Mouse (Mus musculus): Measurements from ENCODE around the gene Cfap61. TPM values are rescaled to one million over a fixed set of nuclear protein-coding genes. Genes with fewer than 3 reads are reported as not detected.

Cfap61 gene
- total and polyA plus RNA-seq, 2 experiments from 2014 or later, result 0.46 to 0.68 TPM

DNA sequence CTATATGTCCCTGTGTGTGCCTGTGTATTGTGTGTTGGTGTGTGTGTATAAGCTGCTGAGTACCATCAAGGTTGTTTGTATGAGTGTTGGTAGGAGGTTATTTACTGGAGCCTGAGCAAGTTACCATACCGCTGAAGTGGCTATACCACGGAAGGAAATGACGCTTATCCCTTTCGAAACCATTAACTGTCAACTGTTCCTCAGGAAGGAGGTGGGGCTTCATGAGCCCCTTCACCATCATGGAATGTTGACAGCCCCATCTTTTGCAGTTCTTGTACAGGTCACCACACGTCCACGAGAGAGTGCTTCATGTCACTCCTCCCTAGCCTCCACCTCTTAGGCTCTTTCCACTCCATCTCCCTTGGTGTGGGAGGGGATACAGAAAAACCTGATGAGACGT lies 263.4 kb downstream of the Cfap61 start:
- DNase-seq (ENCODE audit: low spot score), result no peak

GRCm38 (mm10) chr2:146210968-146211367 lies 276.4 kb downstream of the Cfap61 start:
- H3K9ac ChIP-seq (replicated peaks; ENCODE audit: low read depth, low read length), result no peak overlapping the region
- no peak overlapping the region for H3K27ac ChIP-seq (ENCODE audit: low read depth)
- TF ChIP-seq CTCF (IDR thresholded peaks at IDR 0.05; ENCODE audit: low read depth) (no peak), EP300 (IDR thresholded peaks at IDR 0.05; ENCODE audit: low read depth) (no peak)
- no peak overlapping the region for H3K4me3 ChIP-seq (ENCODE audit: low read depth, low read length)
- DNase-seq (ENCODE audit: low spot score) (no peak), ATAC-seq (ENCODE audit: insufficient read depth, low read depth) (no peak)
- H3K36me3 ChIP-seq (replicated peaks; ENCODE audit: control insufficient read depth, insufficient read depth, low read length), result no peaks in the 10 kb centered on the region
- H3K4me2 ChIP-seq (ENCODE audit: low read depth, low read length), result no peak overlapping the region
- no peaks in the 10 kb centered on the region for H3K9me3 ChIP-seq (replicated peaks; ENCODE audit: control insufficient read depth, low read length)
- WGBS, result 40% methylated on average over 4 of the region's 4 CpGs
- H3K4me1 ChIP-seq (ENCODE audit: control insufficient read depth, insufficient read depth), result no peaks in the 10 kb centered on the region
- peaks cover 25% of the 10 kb centered on the region for H3K27me3 ChIP-seq (ENCODE audit: control insufficient read depth, insufficient read depth, low read length)

More for the DNA sequence above, 263.4 kb downstream of the Cfap61 start:
- no peak for ATAC-seq (ENCODE audit: insufficient read depth, low read depth)
- H3K4me3 ChIP-seq (ENCODE audit: low read depth, low read length), result no peak overlapping the region
- H3K4me1 ChIP-seq (ENCODE audit: control insufficient read depth, insufficient read depth), result no peaks in the 10 kb centered on the region
- no peaks in the 10 kb centered on the region for H3K9me3 ChIP-seq (replicated peaks; ENCODE audit: control insufficient read depth, low read length)
- no peak for TF ChIP-seq EP300 (IDR thresholded peaks at IDR 0.05; ENCODE audit: low read depth)
- TF ChIP-seq CTCF (IDR thresholded peaks at IDR 0.05; ENCODE audit: low read depth), result no peak
- H3K4me2 ChIP-seq (ENCODE audit: low read depth, low read length), result no peak overlapping the region
- H3K27ac ChIP-seq (ENCODE audit: low read depth), result no peak overlapping the region
- H3K9ac ChIP-seq (replicated peaks; ENCODE audit: low read depth, low read length), result no peak overlapping the region
- no peaks in the 10 kb centered on the region for H3K36me3 ChIP-seq (replicated peaks; ENCODE audit: control insufficient read depth, insufficient read depth, low read length)
- H3K27me3 ChIP-seq (ENCODE audit: control insufficient read depth, insufficient read depth, low read length), result no peaks in the 10 kb centered on the region
- WGBS, result 45% methylated on average over 7 of the region's 7 CpGs

DNA sequence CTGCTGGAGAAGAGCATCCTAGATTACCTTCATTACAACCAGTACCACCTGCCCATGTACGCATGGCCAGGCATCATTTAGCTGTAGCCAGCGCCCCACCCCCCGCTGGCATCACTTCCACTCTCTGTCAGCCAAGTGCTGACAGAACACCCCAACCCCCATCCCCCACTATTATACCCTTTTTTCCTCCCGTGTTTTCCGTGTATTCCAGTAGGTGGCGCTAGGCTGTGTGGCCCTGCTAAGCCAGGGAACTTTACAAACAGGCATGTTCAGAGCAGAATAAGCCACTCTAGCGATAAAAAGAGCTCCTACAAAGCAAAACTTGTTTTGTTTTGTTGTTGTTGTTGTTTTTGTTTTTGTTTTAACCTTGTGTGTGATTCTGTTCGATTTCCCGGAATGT lies 280.1 kb downstream of the Cfap61 start:
- Histone ChIP-seq H3K9ac (replicated peaks; ENCODE audit: low read depth, low read length) (no peak overlapping the region), H3K4me1 (ENCODE audit: control insufficient read depth, insufficient read depth) (no peaks in the 10 kb centered on the region), H3K27ac (ENCODE audit: low read depth) (no peak overlapping the region), H3K4me3 (ENCODE audit: low read depth, low read length) (no peak overlapping the region), H3K36me3 (replicated peaks; ENCODE audit: control insufficient read depth, insufficient read depth, low read length) (no peaks in the 10 kb centered on the region), H3K4me2 (ENCODE audit: low read depth, low read length) (no peak overlapping the region), H3K9me3 (replicated peaks; ENCODE audit: control insufficient read depth, low read length) (no peaks in the 10 kb centered on the region), H3K27me3 (ENCODE audit: control insufficient read depth, insufficient read depth, low read length) (peaks cover 59% of the 10 kb centered on the region)
- TF ChIP-seq EP300 (IDR thresholded peaks at IDR 0.05; ENCODE audit: low read depth), result no peak
- peak; percentile 93 for TF ChIP-seq CTCF (IDR thresholded peaks at IDR 0.05; ENCODE audit: low read depth)
- DNase-seq (ENCODE audit: low spot score), result peak; percentile 35
- 4% methylated on average over 9 of the region's 9 CpGs for WGBS
- ATAC-seq (ENCODE audit: insufficient read depth, low read depth), result peak; percentile 72

- Histone ChIP-seq H3K27ac (ENCODE audit: low read depth) (no peak overlapping the region), H3K9ac (replicated peaks; ENCODE audit: low read depth, low read length) (no peak overlapping the region), H3K27me3 (ENCODE audit: control insufficient read depth, insufficient read depth, low read length) (peaks cover 75% of the 10 kb centered on the region), H3K4me2 (ENCODE audit: low read depth, low read length) (no peak overlapping the region), H3K9me3 (replicated peaks; ENCODE audit: control insufficient read depth, low read length) (no peaks in the 10 kb centered on the region), H3K36me3 (replicated peaks; ENCODE audit: control insufficient read depth, insufficient read depth, low read length) (no peaks in the 10 kb centered on the region), H3K4me1 (ENCODE audit: control insufficient read depth, insufficient read depth) (peaks cover 5% of the 10 kb centered on the region), H3K4me3 (ENCODE audit: low read depth, low read length) (no peak overlapping the region)
- WGBS, result 27% methylated on average over 14 of the region's 14 CpGs
- no peak for ATAC-seq (ENCODE audit: insufficient read depth, low read depth)
- TF ChIP-seq EP300 (IDR thresholded peaks at IDR 0.05; ENCODE audit: low read depth), result no peak
- TF ChIP-seq CTCF (IDR thresholded peaks at IDR 0.05; ENCODE audit: low read depth), result no peak
- no peak for DNase-seq (ENCODE audit: low spot score)
Observed at GRCm38 (mm10) chr2:146216111-146217064, 281.8 kb downstream of the Cfap61 start.

DNA sequence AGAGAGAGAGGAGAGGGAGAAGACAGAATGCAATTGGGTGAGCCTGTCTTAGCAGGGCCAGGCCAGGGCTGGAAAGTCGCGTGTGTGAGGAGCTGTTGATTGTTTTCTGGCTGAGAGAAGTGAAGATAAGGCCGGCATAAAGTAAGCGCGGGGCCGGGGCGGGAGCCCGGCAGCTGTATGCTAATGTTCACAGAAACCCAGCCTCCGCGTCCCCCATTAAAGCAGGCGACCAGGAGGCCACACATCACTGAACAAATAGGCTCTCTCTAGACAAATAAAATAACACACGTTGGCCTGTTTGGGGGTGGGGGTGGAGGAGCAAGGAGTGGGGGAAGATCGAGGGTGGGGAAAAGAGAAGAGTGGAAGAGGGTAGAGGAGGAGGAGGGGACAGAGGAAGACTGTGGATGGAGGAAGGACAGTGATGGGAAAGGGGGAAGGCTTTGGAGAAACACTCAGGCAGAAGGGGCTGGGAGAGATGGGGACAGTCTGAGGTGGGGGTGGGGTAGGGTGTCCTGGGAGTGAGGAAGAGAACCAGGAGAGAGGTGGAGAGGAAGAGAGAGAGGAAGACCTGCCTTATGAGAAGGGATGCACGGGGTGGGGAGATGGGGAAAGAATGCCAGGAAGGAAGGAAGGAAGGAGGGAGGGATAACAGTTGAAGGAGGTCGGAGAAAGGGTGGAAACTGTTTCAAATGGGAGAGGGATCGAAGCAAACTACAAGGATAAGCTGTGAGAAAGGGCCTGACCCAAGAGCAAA lies 282.8 kb downstream of the Cfap61 start:
- peak; percentile 72 for ATAC-seq (ENCODE audit: insufficient read depth, low read depth)

More for the DNA sequence above, 282.8 kb downstream of the Cfap61 start:
- no peak overlapping the region for H3K27ac ChIP-seq (ENCODE audit: low read depth)
- H3K4me1 ChIP-seq (ENCODE audit: control insufficient read depth, insufficient read depth), result peaks cover 15% of the 10 kb centered on the region
- no peaks in the 10 kb centered on the region for H3K9me3 ChIP-seq (replicated peaks; ENCODE audit: control insufficient read depth, low read length)
- H3K4me3 ChIP-seq (ENCODE audit: low read depth, low read length), result no peak overlapping the region
- H3K4me2 ChIP-seq (ENCODE audit: low read depth, low read length), result peak overlapping the region; percentile 49; the same call in 1 of the 2 replicates
- H3K36me3 ChIP-seq (replicated peaks; ENCODE audit: control insufficient read depth, insufficient read depth, low read length), result no peaks in the 10 kb centered on the region
- DNase-seq (ENCODE audit: low spot score), result peak; percentile 29
- no peak overlapping the region for H3K9ac ChIP-seq (replicated peaks; ENCODE audit: low read depth, low read length)
- H3K27me3 ChIP-seq (ENCODE audit: control insufficient read depth, insufficient read depth, low read length), result peaks cover 80% of the 10 kb centered on the region
- TF ChIP-seq EP300 (IDR thresholded peaks at IDR 0.05; ENCODE audit: low read depth) (no peak), CTCF (IDR thresholded peaks at IDR 0.05; ENCODE audit: low read depth) (no peak)
- 3% methylated on average over 16 of the region's 16 CpGs for WGBS
